In genomic region chr6:56917578-56918368, GRCm38 (mm10) we compare ENCODE assay signal across 12 mouse cellular contexts. TPM values are rescaled to one million over a fixed set of nuclear protein-coding genes. Genes with fewer than 3 reads are reported as not detected.
DNase-seq lines count a peak whose midpoint lies in the region; ATAC-seq and TF ChIP-seq lines count a peak whose summit lies in the region.
"Had no signal": no experiment of that assay in that cellular context is flagged by ENCODE, and none has a peak within 500 bp of the region (broad histone marks: within the 10 kb centered on the region; RNA-seq: fewer than 3 reads in every experiment).

No protein-coding gene starts in this region.

- ATAC-seq in kidney, embryonic 16.5 days (ENCODE audit: low FRiP score, low TSS enrichment): no peak
- ATAC-seq in intestine, embryonic 15.5 days: peak; percentile 77

- intact Hi-C loops in gastrocnemius, adult 2 months (cut with DNase I): no loop called here

- no peak overlapping the region for H3K4me2 ChIP-seq in kidney, embryonic 16.5 days (replicated peaks; ENCODE audit: low read depth, low read length)
- peak overlapping the region; percentile 42 for H3K4me2 ChIP-seq in intestine, embryonic 15.5 days (replicated peaks)

- WGBS in kidney, embryonic 16.5 days: 53% methylated on average over 12 of the region's 12 CpGs
- WGBS in intestine, embryonic 15.5 days: 40% methylated on average over 12 of the region's 12 CpGs

- no peak overlapping the region for H3K9ac ChIP-seq in kidney, embryonic 16.5 days (replicated peaks; ENCODE audit: low read length)
- H3K9ac ChIP-seq in intestine, embryonic 15.5 days: no peak overlapping the region

- no peaks in the 10 kb centered on the region for H3K9me3 ChIP-seq in kidney, embryonic 16.5 days (ENCODE audit: low read length)
- no peaks in the 10 kb centered on the region for H3K9me3 ChIP-seq in intestine, embryonic 15.5 days

- TF ChIP-seq CTCF in gastrocnemius, adult 2 months (IDR thresholded peaks at IDR 0.05): no peak

- no peaks in the 10 kb centered on the region for H3K36me3 ChIP-seq in kidney, embryonic 16.5 days (ENCODE audit: insufficient read depth, low read length)
- no peaks in the 10 kb centered on the region for H3K36me3 ChIP-seq in intestine, embryonic 15.5 days

- no peak overlapping the region for H3K4me3 ChIP-seq in kidney, embryonic 16.5 days (ENCODE audit: low read length)
- H3K4me3 ChIP-seq in intestine, embryonic 15.5 days (replicated peaks): no peak overlapping the region
- no peak overlapping the region for H3K4me3 ChIP-seq in gastrocnemius, adult 2 months

- DNase-seq in kidney, postnatal 14 days: no peak
- DNase-seq in c-Kit-positive CD71-positive TER-119-positive erythroid progenitor cells, embryonic 14.5 days (ENCODE audit: low spot score): peak; percentile 84
- peak; percentile 42 to 59 for DNase-seq in spleen, postnatal 36 days (ENCODE audit: low spot score in 2 of 2)
- DNase-seq in gastrocnemius, adult 2 months: no peak
- no peak for DNase-seq in urinary bladder, adult 2 months (ENCODE audit: low spot score)
- DNase-seq in layer of hippocampus, postnatal 36 days: no peak
- DNase-seq: lung, postnatal 4 days had no signal

- H3K27ac ChIP-seq in kidney, embryonic 16.5 days (ENCODE audit: low read length): peak overlapping the region; percentile 14; the same call in 1 of the 2 replicates
- H3K27ac ChIP-seq in intestine, embryonic 15.5 days: peak overlapping the region; percentile 73
- no peak overlapping the region for H3K27ac ChIP-seq in gastrocnemius, adult 2 months

- H3K27me3 ChIP-seq in kidney, embryonic 16.5 days (ENCODE audit: insufficient read depth, low read length): no peaks in the 10 kb centered on the region
- no peaks in the 10 kb centered on the region for H3K27me3 ChIP-seq in intestine, embryonic 15.5 days (replicated peaks)

- H3K4me1 ChIP-seq in kidney, embryonic 16.5 days (ENCODE audit: insufficient read depth, low read length): peaks cover 37% of the 10 kb centered on the region
- H3K4me1 ChIP-seq in intestine, embryonic 15.5 days (replicated peaks): peaks cover 10% of the 10 kb centered on the region; the same call in 1 of the 2 replicates

RNA-seq across cellular contexts. Expression of gene Nt5c3, which starts 6.0 kb away (rescaled TPM):
- 65.2 and 67.9 TPM in 2 replicates for polyA plus RNA-seq in kidney, embryonic 16.5 days (2015; fragmentation: Nextera tagmentation; extraction: Ambion mirVana)
- 66.9 and 73.3 TPM in 2 replicates for polyA plus RNA-seq in intestine, embryonic 15.5 days (2015; fragmentation: Nextera tagmentation; extraction: Ambion mirVana)
- 10 to 100 TPM; 45.0 to 52.5 TPM for total RNA-seq in gastrocnemius, adult 2 months (2021)
- 24.3 and 29.7 TPM in 2 replicates for polyA plus RNA-seq in urinary bladder, adult 2 months (2012; rRNA removed)
- total RNA-seq in layer of hippocampus, postnatal 36 days (2021): 10 to 100 TPM; 37.6 to 42.9 TPM

RNA-seq across cellular contexts. Expression of gene Vmn1r4, which starts 6.0 kb away (rescaled TPM):
- polyA plus RNA-seq in kidney, embryonic 16.5 days (2015; fragmentation: Nextera tagmentation; extraction: Ambion mirVana): 0.36 and 0.39 TPM in 2 replicates
- polyA plus RNA-seq in intestine, embryonic 15.5 days (2015; fragmentation: Nextera tagmentation; extraction: Ambion mirVana): 0.32 and 0.49 TPM in 2 replicates
- total RNA-seq in gastrocnemius, adult 2 months (2021): not detected
- polyA plus RNA-seq in urinary bladder, adult 2 months (2012; rRNA removed): 0.26 and 0.32 TPM in 2 replicates
- under 1 TPM; 0.25 to 0.27 TPM for total RNA-seq in layer of hippocampus, postnatal 36 days (2021)

RNA-seq across cellular contexts. Expression of gene Vmn1r5, which starts 52.3 kb away (rescaled TPM):
- polyA plus RNA-seq in kidney, embryonic 16.5 days (2015; fragmentation: Nextera tagmentation; extraction: Ambion mirVana): not detected in 2 replicates
- polyA plus RNA-seq in intestine, embryonic 15.5 days (2015; fragmentation: Nextera tagmentation; extraction: Ambion mirVana): not detected in 2 replicates
- total RNA-seq in gastrocnemius, adult 2 months (2021): not detected
- polyA plus RNA-seq in urinary bladder, adult 2 months (2012; rRNA removed): 0.07 TPM in 1 of 2 replicates, not detected in the other
- not detected for total RNA-seq in layer of hippocampus, postnatal 36 days (2021)
- total RNA-seq: ES-E14; gastrocnemius, postnatal 4 days had no signal
- polyA plus RNA-seq: neural tube, embryonic 11.5 days had no signal

Comparison
In these comparisons a context has a peak if more than half of its experiments do, and no peak if none do; other contexts are left out.
1. DNase-seq: peak in c-Kit-positive CD71-positive TER-119-positive erythroid progenitor cells, embryonic 14.5 days (single experiment) and spleen, postnatal 36 days (2 of 2); none in kidney, postnatal 14 days (single experiment), gastrocnemius, adult 2 months (single experiment), urinary bladder, adult 2 months (single experiment) and layer of hippocampus, postnatal 36 days (0 of 2).